Mouse (Mus musculus) heart, adult 2 months (tissue): ENCODE measurements around the gene Actl6b. TPM values are rescaled to one million over a fixed set of nuclear protein-coding genes. Genes with fewer than 3 reads are reported as not detected.

Experiments
- DNase-seq, 2 experiments: peaks; one replicate each; pipeline ENCODE4 v3.0.0; 2021
- H3K27ac ChIP-seq: fragments of 200-600 bp; 2 replicates; pipeline ENCODE4 v1.8.1; 2022
- H3K27me3 ChIP-seq: fragments of 200-500 bp; 2 replicates; pipeline ENCODE4 v1.6.1; 2012; ENCODE audit warnings: mild to moderate bottlenecking, low read length, inconsistent platforms, mixed read lengths; ENCODE audit not compliant: control insufficient read depth, insufficient read depth
- H3K36me3 ChIP-seq: fragments of 200-500 bp; 2 replicates; pipeline ENCODE4 v1.6.1; 2012; ENCODE audit warnings: low read length, inconsistent platforms; ENCODE audit not compliant: control insufficient read depth, insufficient read depth
- H3K4me1 ChIP-seq: fragments of 200-500 bp; 2 replicates; pipeline ENCODE4 v1.6.1; 2011; ENCODE audit warnings: low read length; ENCODE audit not compliant: control insufficient read depth, insufficient read depth
- H3K4me3 ChIP-seq: fragments of 200-600 bp; 2 replicates; pipeline ENCODE4 v1.8.1; 2022
- H3K79me2 ChIP-seq: fragments of 200-500 bp; replicated peaks from 2 replicates; pipeline ENCODE4 v1.6.1; 2012; ENCODE audit warnings: mild to moderate bottlenecking, inconsistent platforms, low read length, moderate library complexity, mixed read lengths; ENCODE audit not compliant: control insufficient read depth, insufficient read depth
- H3K9ac ChIP-seq: fragments of 200-500 bp; 2 replicates; pipeline ENCODE4 v1.6.1; 2012; ENCODE audit warnings: low read depth, mild to moderate bottlenecking, control low read depth, inconsistent platforms, low read length, mixed read lengths
- CTCF ChIP-seq: fragments of 200-600 bp; IDR thresholded peaks from 2 replicates; pipeline ENCODE4 v1.8.1; 2022; ENCODE audit warnings: antibody characterized with exemption, mild to moderate bottlenecking, moderate library complexity
- EP300 ChIP-seq: fragments of 200-500 bp; IDR thresholded peaks from 2 replicates; pipeline ENCODE4 v1.6.1; 2011; ENCODE audit warnings: low read depth, low read length, control low read depth; ENCODE audit not compliant: insufficient read depth
- POLR2A ChIP-seq: fragments of 200-500 bp; IDR thresholded peaks from 2 replicates; pipeline ENCODE4 v1.6.1; 2011; ENCODE audit warnings: mild to moderate bottlenecking, low read depth, low read length, control low read depth; ENCODE audit not compliant: insufficient read depth
- WGBS: fragments of 180-500 bp; shearing (Covaris S2); methylation state at CpG from one replicate; pipeline ENCODE4 v1.1.7; 2018; 5-methylcytosine and 5-hydroxymethylcytosine counted together
- intact Hi-C: fragments of 180-260 bp; cut with DNase I; formaldehyde crosslinking; loops from one replicate; pipeline ENCODE4 v1.15.1; 2025
- long read RNA-seq: library from polyadenylated mRNA; stranded (forward); transcript quantifications from one replicate; pipeline ENCODE4 v2.0.0, GENCODE M21; 2021
- polyA plus RNA-seq: library from polyadenylated mRNA; depleted of rRNA; stranded (reverse); fragments of >200 nt; gene quantifications from 2 replicates; pipeline ENCODE4 v1.2.3, GENCODE M21; 2012; rRNA removed
- total RNA-seq, 2 experiments: library from RNA; stranded (reverse); gene quantifications; 2 replicates each; pipeline ENCODE4 v1.2.3; 2021

The Actl6b gene
- total RNA-seq (not detected), polyA plus RNA-seq (0.32 TPM in 1 of 2 replicates, not detected in the other)
- long read RNA-seq, result 0 reads

GRCm38 (mm10) chr5:137553411-137553837 is at the start of gene Actl6b:
Actl6b (plus strand) TSS chr5:137553517.
- peaks cover 11% of the 10 kb centered on the region for H3K27me3 ChIP-seq
- 3% methylated on average over 36 of the region's 37 CpGs for WGBS
- TF ChIP-seq EP300, result no peak
- TF ChIP-seq POLR2A, result no peak
- TF ChIP-seq CTCF, result no peak
- intact Hi-C loops, result no loop called here
- H3K79me2 ChIP-seq, result no peaks in the 10 kb centered on the region
- peak; percentile 51 to 69 for DNase-seq
- no peak within 1 kb of the TSS for H3K4me3 ChIP-seq
- H3K27ac ChIP-seq, result no peak within 1 kb of the TSS
- H3K9ac ChIP-seq, result no peak within 1 kb of the TSS
- no peaks in the 10 kb centered on the region for H3K36me3 ChIP-seq
- no peaks in the 10 kb centered on the region for H3K4me1 ChIP-seq

- 83% methylated on average over 6 of the region's 6 CpGs for WGBS
- no peak for DNase-seq
- peaks cover 4% of the 10 kb centered on the region for H3K4me1 ChIP-seq
- no peak for TF ChIP-seq EP300
- no peak for TF ChIP-seq POLR2A
- TF ChIP-seq CTCF, result no peak
- intact Hi-C loops, result loop anchor here (5.0 to 10.0 kb wide), 4 partner anchors 167 to 651 kb away; partner anchors contain the start of genes Mepce, Zcwpw1 and Zfp113
- H3K9ac ChIP-seq, result no peak overlapping the region
- peaks cover 2% of the 10 kb centered on the region; the same call in 1 of the 2 replicates for H3K36me3 ChIP-seq
- no peak overlapping the region for H3K27ac ChIP-seq
- no peaks in the 10 kb centered on the region for H3K79me2 ChIP-seq
- H3K4me3 ChIP-seq, result no peak overlapping the region
- no peaks in the 10 kb centered on the region for H3K27me3 ChIP-seq
These were observed 49.3 kb upstream of the Actl6b start for GRCm38 (mm10) chr5:137504041-137504440.

- intact Hi-C loops, result loop anchor here (1.0 to 5.0 kb wide), 3 partner anchors 21 to 237 kb away; partner anchors contain the start of gene Tsc22d4
- Histone ChIP-seq H3K36me3 (no peaks in the 10 kb centered on the region), H3K27ac (peak overlapping the region; percentile 87), H3K4me1 (peaks cover 18% of the 10 kb centered on the region), H3K27me3 (no peaks in the 10 kb centered on the region), H3K4me3 (peak overlapping the region; percentile 72), H3K9ac (peak overlapping the region; percentile 98), H3K79me2 (peaks cover 13% of the 10 kb centered on the region)
- WGBS, result 4% methylated on average over 31 of the region's 52 CpGs
- peak; percentile 89 to 92 for DNase-seq
- no peak for TF ChIP-seq CTCF
- TF ChIP-seq EP300, result no peak
- TF ChIP-seq POLR2A, result no peak
These were observed 43.3 kb upstream of the Actl6b start for GRCm38 (mm10) chr5:137510014-137510501.

GRCm38 (mm10) chr5:137510573-137511390 is 42.5 kb upstream of the Actl6b start:
- DNase-seq, result peak; percentile 43 to 59
- intact Hi-C loops, result loop anchor here (1.0 to 5.0 kb wide), 3 partner anchors 21 to 237 kb away; partner anchors contain the start of gene Tsc22d4
- peak overlapping the region; percentile 87 for H3K27ac ChIP-seq

GRCm38 (mm10) chr5:137511706-137512105 is 41.6 kb upstream of the Actl6b start:
- Histone ChIP-seq H3K9ac (no peak overlapping the region; the same call in 1 of the 2 replicates), H3K27me3 (no peaks in the 10 kb centered on the region), H3K36me3 (no peaks in the 10 kb centered on the region), H3K4me1 (peaks cover 18% of the 10 kb centered on the region), H3K27ac (no peak overlapping the region), H3K4me3 (no peak overlapping the region), H3K79me2 (peaks cover 13% of the 10 kb centered on the region)
- 51% methylated on average over 3 of the region's 3 CpGs for WGBS
- intact Hi-C loops, result loop anchor here (5.0 kb wide), 2 partner anchors 141 to 236 kb away; partner anchors contain the start of gene Tsc22d4
- DNase-seq, result no peak
- no peak for TF ChIP-seq CTCF
- no peak for TF ChIP-seq EP300
- TF ChIP-seq POLR2A, result no peak

More at GRCm38 (mm10) chr5:137510573-137511390, 42.5 kb upstream of the Actl6b start:
- H3K79me2 ChIP-seq, result peaks cover 13% of the 10 kb centered on the region
- TF ChIP-seq EP300, result no peak
- TF ChIP-seq POLR2A, result no peak
- TF ChIP-seq CTCF, result no peak
- H3K4me1 ChIP-seq, result peaks cover 18% of the 10 kb centered on the region
- peak overlapping the region; percentile 72 for H3K4me3 ChIP-seq
- peak overlapping the region; percentile 98 for H3K9ac ChIP-seq
- H3K36me3 ChIP-seq, result no peaks in the 10 kb centered on the region
- H3K27me3 ChIP-seq, result no peaks in the 10 kb centered on the region
- WGBS, result 1% methylated on average over 66 of the region's 83 CpGs
